Mouse (Mus musculus): ENCODE data around the gene Cfap54.

Cfap54 gene

GRCm38 (mm10) chr10:93081133-93081779 is at the start of gene Cfap54:
Cfap54 (minus strand) TSS chr10:93081618.
- peak; percentile 91 for DNase-seq (ENCODE audit: low read depth, low spot score)

GRCm38 (mm10) chr10:93130456-93130940 is 49.1 kb upstream of the Cfap54 start:
- DNase-seq (ENCODE audit: low read depth, low spot score), result no peak

- DNase-seq (ENCODE audit: low read depth, low spot score), result no peak
Observed at GRCm38 (mm10) chr10:93129904-93130455, 48.6 kb upstream of the Cfap54 start.

DNA sequence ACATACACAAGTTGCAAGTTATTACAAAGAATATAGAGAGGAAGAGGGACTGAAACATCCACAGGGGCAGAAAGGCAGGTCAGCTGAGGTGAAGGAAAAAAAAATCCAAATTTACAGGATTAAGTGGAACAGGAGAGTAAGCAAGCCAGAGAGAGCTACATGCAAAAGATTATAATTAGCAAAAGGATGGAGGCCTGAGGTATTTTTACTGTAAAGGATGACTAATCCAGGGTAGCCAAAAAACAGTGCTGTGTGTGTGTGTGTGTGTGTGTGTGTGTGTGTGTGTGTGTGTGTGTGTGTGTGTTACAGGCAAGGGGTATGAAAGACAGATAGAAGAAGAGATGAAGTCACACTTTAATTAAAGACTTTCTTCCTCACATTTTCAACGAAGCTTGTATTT is 47.9 kb upstream of the Cfap54 start:
- no peak for DNase-seq (ENCODE audit: low read depth, low spot score)

DNA sequence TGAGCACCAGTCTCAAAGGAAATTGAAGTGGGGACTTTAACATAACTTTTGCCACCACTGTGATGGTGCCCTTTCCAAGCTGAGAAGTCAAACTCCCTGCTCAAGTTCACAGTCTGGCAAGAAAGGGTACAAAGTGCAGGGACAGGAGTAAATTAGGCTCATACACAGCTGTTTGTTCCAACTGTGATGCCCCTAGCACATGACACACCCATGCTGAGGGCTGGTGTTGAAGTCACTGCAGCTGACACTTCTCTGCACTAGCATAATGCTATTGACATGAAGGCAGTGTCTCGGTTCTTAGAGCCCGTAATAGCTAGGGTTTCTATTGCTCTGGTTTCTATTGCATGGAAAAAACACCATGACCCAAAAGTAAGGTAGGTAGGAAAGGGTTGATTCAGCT is 47.1 kb upstream of the Cfap54 start:
- no peak for DNase-seq (ENCODE audit: low read depth, low spot score)

DNA sequence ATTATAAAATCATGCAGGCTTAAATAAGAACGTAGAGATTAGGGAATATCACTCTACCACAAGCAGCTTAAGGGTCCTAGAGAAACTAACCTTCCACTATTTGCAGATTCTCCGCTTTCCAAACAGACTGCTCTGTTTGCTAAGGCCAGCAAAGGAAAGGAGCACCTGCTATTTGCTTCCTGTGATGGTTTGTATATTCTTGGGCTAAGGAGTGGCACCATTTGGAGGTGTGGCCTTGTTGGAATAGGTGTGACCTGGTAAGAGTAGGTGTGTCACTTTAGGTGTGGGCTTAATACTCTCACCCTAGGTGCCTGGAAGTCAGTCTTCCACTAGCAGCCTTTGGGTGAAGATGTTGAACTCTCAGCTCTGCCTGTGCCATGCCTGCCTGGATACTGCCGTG is 44.6 kb upstream of the Cfap54 start:
- no peak for DNase-seq (ENCODE audit: low read depth, low spot score)

DNA sequence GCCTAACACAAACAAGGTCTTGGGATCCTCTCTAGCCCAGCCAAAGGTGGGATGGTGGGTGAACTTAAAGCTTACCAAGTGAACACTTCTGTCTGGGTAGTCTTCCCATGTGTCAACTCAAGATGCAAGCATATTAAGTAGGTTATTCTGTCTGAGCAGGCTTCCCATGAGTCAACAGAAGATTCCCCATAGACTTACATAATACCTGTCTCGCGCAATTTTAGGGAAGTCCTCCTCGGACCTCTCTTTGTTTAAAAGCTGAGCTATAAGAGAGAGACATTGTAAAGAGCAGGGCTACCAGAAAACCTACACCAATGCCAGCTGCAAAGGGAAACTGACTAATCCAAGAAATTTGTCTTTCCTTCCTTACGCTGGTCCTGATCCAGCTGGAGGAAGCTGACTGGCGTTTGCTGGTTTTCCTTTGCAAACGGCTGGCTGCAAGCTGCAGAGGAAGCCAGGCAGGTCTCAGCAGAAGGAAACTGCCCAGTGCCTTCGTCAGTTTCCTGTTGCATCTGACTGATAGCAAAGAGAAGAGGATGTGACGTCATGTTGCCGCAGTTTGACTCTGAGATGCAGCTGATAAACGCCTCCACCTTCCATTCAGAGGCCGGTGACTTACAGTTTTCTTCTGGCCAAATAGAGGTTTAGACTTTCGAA is 42.7 kb upstream of the Cfap54 start:
- no peak for DNase-seq (ENCODE audit: low read depth, low spot score)

GRCm38 (mm10) chr10:93123310-93123709 is 41.9 kb upstream of the Cfap54 start:
- DNase-seq (ENCODE audit: low read depth, low spot score), result no peak

DNA sequence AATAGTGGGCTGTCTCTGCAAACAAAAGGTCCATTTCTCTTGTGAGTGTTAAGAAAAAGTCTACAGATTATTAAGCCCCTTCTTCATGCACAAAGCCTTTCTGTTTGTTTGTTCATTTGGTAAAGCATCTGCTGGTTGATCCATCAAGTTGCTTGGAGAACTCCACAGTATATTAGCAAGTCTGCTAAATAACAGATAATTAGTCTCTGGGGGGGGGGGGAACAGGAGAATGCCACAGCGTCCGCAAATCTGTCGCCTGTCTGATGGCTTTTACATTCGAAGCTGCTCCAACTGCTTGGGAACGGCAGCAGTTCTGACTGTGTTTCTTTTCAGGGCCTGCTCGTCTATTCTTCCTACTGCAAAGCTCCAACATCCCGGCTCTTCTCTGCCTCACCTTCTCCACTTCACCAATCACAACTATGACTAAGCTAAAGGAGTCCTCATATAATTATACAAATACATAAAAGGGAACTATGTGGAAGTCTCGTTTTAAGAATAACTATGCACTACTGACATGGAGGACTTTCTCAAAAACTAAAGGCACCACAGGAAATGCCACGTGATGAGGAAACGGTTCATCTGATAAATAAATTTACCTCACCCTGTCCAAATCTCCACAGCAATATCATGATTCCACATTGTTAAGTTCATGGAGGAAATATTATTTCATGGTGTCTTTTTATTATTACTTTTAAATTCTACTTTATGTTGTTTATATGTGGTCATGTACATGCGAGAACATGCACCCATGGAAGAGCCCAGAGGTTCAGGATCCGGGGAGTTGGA is 41.2 kb upstream of the Cfap54 start:
- DNase-seq (ENCODE audit: low read depth, low spot score), result no peak

GRCm38 (mm10) chr10:93121262-93121860 is 39.9 kb upstream of the Cfap54 start:
- DNase-seq (ENCODE audit: low read depth, low spot score), result no peak

- DNase-seq (ENCODE audit: low read depth, low spot score), result no peak
Observed at GRCm38 (mm10) chr10:93119809-93120208, 38.4 kb upstream of the Cfap54 start.

GRCm38 (mm10) chr10:93116636-93117035 is 35.2 kb upstream of the Cfap54 start:
- DNase-seq (ENCODE audit: low read depth, low spot score), result no peak

DNA sequence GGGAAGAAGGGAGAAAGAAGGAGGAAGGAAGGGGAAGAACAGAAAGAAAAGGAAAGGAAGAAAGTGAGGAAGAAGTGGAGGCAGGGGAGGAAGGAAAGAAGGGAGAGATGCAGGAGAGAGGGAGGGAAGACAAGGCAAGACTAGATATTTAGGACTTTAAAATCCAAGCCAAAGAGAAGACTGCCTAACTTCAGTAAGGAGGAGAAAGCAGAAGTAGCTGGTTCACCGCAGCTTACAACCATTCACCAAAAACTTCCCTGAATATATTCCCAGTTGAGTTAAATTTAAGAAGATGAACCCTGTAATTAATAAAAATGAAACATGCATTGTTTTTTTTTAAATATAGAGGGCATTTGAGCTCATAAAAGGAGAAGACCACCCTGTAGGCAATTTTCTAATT is 34.3 kb upstream of the Cfap54 start:
- no peak for DNase-seq (ENCODE audit: low read depth, low spot score)

GRCm38 (mm10) chr10:93114782-93115181 is 33.4 kb upstream of the Cfap54 start:
- peak; percentile 45 for DNase-seq (ENCODE audit: low read depth, low spot score)

DNA sequence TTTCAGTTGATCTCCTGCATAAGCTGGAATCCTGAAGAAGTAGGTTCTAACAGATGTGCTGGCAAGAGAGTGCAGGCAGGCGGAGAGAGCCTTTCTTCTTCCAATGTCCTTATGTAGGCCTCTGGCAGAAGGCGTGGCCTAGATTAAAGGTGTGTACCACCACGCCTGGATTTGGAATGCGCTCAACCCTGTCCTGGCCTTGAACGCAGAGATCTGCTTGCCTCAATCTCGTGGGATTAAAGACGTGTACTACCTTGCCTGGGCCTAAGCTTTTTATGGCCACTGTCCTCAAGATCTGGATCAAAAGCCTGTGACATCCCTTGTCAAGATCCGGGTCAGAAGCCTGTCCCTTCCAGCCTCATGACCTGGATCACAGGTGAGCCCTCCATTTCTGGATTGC is 32.5 kb upstream of the Cfap54 start:
- DNase-seq (ENCODE audit: low read depth, low spot score), result peak; percentile 28

GRCm38 (mm10) chr10:93112021-93112420 is 30.6 kb upstream of the Cfap54 start:
- DNase-seq (ENCODE audit: low read depth, low spot score), result no peak

GRCm38 (mm10) chr10:93111412-93111811 is 30.0 kb upstream of the Cfap54 start:
- no peak for DNase-seq (ENCODE audit: low read depth, low spot score)

DNA sequence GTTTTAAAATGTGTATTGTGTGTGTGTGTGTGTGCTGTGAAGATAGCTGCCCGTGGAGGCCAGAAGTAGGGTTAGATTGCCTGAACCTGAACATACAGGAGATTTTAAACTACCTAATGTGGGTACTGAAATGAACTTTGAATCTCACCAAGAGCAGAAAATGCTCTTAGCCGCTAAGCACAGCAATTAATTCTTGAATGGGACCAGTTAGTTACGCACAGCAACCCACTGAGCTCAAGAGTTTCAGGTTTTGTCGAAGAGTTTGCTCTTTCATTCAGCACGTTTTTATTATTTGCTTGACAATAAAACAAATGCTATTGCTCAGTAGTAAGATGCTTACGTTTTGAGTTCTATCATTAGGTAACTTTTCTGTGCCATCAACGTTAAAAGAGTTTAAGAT is 23.9 kb upstream of the Cfap54 start:
- DNase-seq (ENCODE audit: low read depth, low spot score), result peak; percentile 12

DNA sequence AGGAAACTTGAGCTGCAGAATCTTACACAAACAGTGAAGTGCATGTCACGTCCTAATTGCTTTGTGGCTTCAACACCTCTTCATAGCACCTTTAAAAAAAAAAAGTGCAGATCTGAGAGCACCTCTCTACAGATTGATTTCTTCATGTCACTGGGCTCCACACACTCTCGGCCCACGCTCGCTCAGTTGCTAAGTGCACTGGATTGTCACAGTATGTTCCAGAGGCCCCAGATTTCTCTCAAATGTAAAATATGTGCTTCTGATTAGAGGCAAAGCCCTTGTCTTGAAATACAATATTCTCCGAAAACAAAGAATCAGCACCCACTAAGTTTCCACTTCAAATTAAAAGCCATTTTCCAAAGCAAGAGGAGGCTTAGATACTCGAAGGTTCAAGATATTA is 22.9 kb upstream of the Cfap54 start:
- DNase-seq (ENCODE audit: low read depth, low spot score), result no peak

GRCm38 (mm10) chr10:93103676-93104075 is 22.3 kb upstream of the Cfap54 start:
- DNase-seq (ENCODE audit: low read depth, low spot score), result no peak

DNA sequence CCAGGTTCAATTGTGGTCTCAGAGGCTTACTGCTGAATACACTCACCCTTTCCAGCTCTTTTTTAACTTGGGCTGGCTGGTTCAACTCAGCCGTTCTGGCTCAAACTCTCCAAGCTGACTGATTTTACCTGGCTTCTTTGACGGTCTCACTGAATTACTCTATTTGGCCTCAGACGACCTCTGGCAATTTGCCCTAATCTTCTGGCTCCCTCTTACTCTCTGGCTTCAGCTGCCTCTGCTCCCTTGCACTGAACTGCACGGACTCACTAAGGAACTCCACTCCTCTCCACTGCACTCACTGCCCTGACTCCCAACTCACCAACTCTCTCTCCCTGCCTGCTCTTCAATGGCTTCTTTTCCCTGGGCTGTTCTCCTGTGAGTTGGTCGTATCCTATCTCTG is 20.9 kb upstream of the Cfap54 start:
- DNase-seq (ENCODE audit: low read depth, low spot score), result no peak
